In genomic region chr3:127371774-127372173, GRCm38 (mm10) we compare ENCODE assay signal across 18 mouse cellular contexts.
"Had no signal": no experiment of that assay in that cellular context is flagged by ENCODE, and none has a peak within 500 bp of the region (broad histone marks: within the 10 kb centered on the region; RNA-seq: fewer than 3 reads in every experiment).

No protein-coding gene starts in this region.

- H3K4me1 ChIP-seq: liver, embryonic 13.5 days; stomach, embryonic 15.5 days had no signal

- H3K36me3 ChIP-seq: liver, embryonic 13.5 days; midbrain, embryonic 15.5 days; neural tube, embryonic 13.5 days; stomach, embryonic 15.5 days had no signal

- DNase-seq: kidney, adult 18-20 months; kidney, postnatal 25 days; liver, embryonic 13.5 days; lung, adult 2 months; lung, postnatal 14 days; lung, postnatal 4 days; retina, postnatal 1 day; right cerebral cortex, postnatal 25 days; spleen, adult 18-20 months; thymus, adult 2 months; thymus, postnatal 14 days; thymus, postnatal 4 days had no signal

- H3K4me2 ChIP-seq: liver, embryonic 13.5 days; midbrain, embryonic 11.5 days; midbrain, embryonic 15.5 days; neural tube, embryonic 13.5 days; stomach, embryonic 15.5 days had no signal

- H3K27me3 ChIP-seq: liver, embryonic 13.5 days; midbrain, embryonic 15.5 days; neural tube, embryonic 13.5 days; stomach, embryonic 15.5 days had no signal

- H3K9ac ChIP-seq: liver, embryonic 13.5 days; midbrain, embryonic 15.5 days; neural tube, embryonic 13.5 days; stomach, embryonic 15.5 days had no signal

- H3K27ac ChIP-seq: kidney, postnatal 0 days; liver, embryonic 13.5 days; midbrain, embryonic 15.5 days; neural tube, embryonic 13.5 days; stomach, embryonic 15.5 days had no signal

- H3K9me3 ChIP-seq: liver, embryonic 13.5 days; midbrain, embryonic 15.5 days; neural tube, embryonic 13.5 days; stomach, embryonic 15.5 days had no signal

- ATAC-seq: midbrain, embryonic 15.5 days had no signal

- H3K4me3 ChIP-seq: liver, embryonic 13.5 days; midbrain, embryonic 15.5 days; myocyte; neural tube, embryonic 13.5 days; stomach, embryonic 15.5 days had no signal
